Mouse (Mus musculus) sigmoid colon, adult 10 weeks (tissue): Measurements from ENCODE around the gene Rcbtb1. TPM values are rescaled to one million over a fixed set of nuclear protein-coding genes. Genes with fewer than 3 reads are reported as not detected.

Experiments
- polyA plus RNA-seq: library from polyadenylated mRNA; stranded (reverse); fragments of 350-450 nt; fragmentation: Illumina TruSeq; extraction: RNeasy Lipid Tissue Mini Kit (QIAGEN cat#74804); gene quantifications from one replicate; pipeline ENCODE4 v1.2.3, GENCODE M21; 2014; ENCODE audit warnings: low read depth, low replicate concordance

The Rcbtb1 gene
- polyA plus RNA-seq, result 70.7 TPM

GRCm38 (mm10) chr14:59200711-59201603 lies at the start of gene Rcbtb1:
TSS of gene Rcbtb1 (plus strand) at chr14:59201209.

GRCm38 (mm10) chr14:59178649-59179048 lies 22.4 kb upstream of the Rcbtb1 start, which contains the start of gene Gm5142:
TSS of gene Gm5142 (minus strand) at chr14:59178749.

GRCm38 (mm10) chr14:59260056-59260455 lies 59.0 kb downstream of the Rcbtb1 start, which contains the start of gene Gm6904:
TSS of gene Gm6904 (minus strand) at chr14:59260216.

Other genes with a start within 250 kb of the Rcbtb1 start
- not detected for gene 1700129C05Rik, start 58.3 kb upstream of the Rcbtb1 start, polyA plus RNA-seq
- not detected for gene Gm5142, start 22.5 kb upstream of the Rcbtb1 start, polyA plus RNA-seq
- not detected for gene Gm6904, start 59.0 kb downstream of the Rcbtb1 start, polyA plus RNA-seq
- 1.8 TPM for gene Phf11a, start 96.3 kb downstream of the Rcbtb1 start, polyA plus RNA-seq
- gene Phf11b, start 140.1 kb downstream of the Rcbtb1 start, polyA plus RNA-seq, result 14.3 TPM
- 27.5 TPM for gene Phf11d, start 164.3 kb downstream of the Rcbtb1 start, polyA plus RNA-seq
- 6.0 TPM for gene Phf11c, start 194.2 kb downstream of the Rcbtb1 start, polyA plus RNA-seq
- 23.9 TPM for gene Setdb2, start 239.7 kb downstream of the Rcbtb1 start, polyA plus RNA-seq
- 103 TPM for gene Cab39l, start 239.8 kb downstream of the Rcbtb1 start, polyA plus RNA-seq